In the genomic region with DNA sequence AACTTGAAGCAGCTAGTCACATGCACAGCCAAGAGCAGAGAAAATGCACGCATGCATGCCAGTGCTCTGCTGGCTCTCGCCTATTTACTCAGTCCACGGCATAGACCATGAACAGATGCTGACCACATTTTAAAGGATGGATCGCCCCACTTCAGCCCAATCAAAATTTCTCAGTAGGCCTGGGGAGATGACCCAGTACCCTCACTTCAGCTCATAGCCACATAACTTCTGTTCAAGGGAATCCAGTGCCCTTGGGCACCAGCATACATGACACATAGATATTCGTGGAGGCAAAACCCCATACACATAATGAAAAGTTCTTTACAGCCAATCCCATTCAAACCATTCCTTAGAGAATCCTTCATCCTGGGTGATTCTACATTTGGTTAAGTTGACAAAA, we compare ENCODE assay signal across 37 mouse cellular contexts. TPM values are rescaled to one million over a fixed set of nuclear protein-coding genes. Genes with fewer than 3 reads are reported as not detected.
"Had no signal": no experiment of that assay in that cellular context is flagged by ENCODE, and none has a peak within 500 bp of the region (broad histone marks: within the 10 kb centered on the region; RNA-seq: fewer than 3 reads in every experiment).

No protein-coding gene starts in this region.

- H3K27me3 ChIP-seq: embryonic facial prominence, embryonic 12.5 days; embryonic facial prominence, embryonic 13.5 days; embryonic facial prominence, embryonic 15.5 days; forebrain, embryonic 12.5 days; forebrain, embryonic 13.5 days; forebrain, embryonic 15.5 days had no signal

- H3K9ac ChIP-seq: embryonic facial prominence, embryonic 12.5 days; embryonic facial prominence, embryonic 13.5 days; embryonic facial prominence, embryonic 15.5 days; forebrain, embryonic 12.5 days; forebrain, embryonic 13.5 days; forebrain, embryonic 15.5 days; forebrain, postnatal 0 days had no signal

- H3K4me3 ChIP-seq: embryonic facial prominence, embryonic 10.5 days; embryonic facial prominence, embryonic 12.5 days; embryonic facial prominence, embryonic 13.5 days; embryonic facial prominence, embryonic 15.5 days; erythroblast, embryonic 14.5 days; forebrain, embryonic 10.5 days; forebrain, embryonic 12.5 days; forebrain, embryonic 13.5 days; forebrain, embryonic 15.5 days; gastrocnemius, adult 2 months; heart, adult 2 months had no signal

- DNase-seq: cerebellum, adult 9-10 months; cerebellum, adult 9-11 months; cerebellum, postnatal 14 days; cerebellum, postnatal 25 days; cerebellum, postnatal 36 days; embryo, embryonic 11 days; forebrain, postnatal 0 days; gastrocnemius, adult 2 months; gastrocnemius, postnatal 10 days; gastrocnemius, postnatal 14 days; gastrocnemius, postnatal 25 days; gastrocnemius, postnatal 36 days; heart, adult 18-20 months; heart, adult 2 months had no signal

- H3K4me1 ChIP-seq: forebrain, embryonic 12.5 days; forebrain, embryonic 15.5 days had no signal

- ATAC-seq: forebrain, embryonic 13.5 days; forebrain, embryonic 14.5 days; forebrain, embryonic 15.5 days; forebrain, embryonic 16.5 days; forebrain, postnatal 0 days had no signal

- H3K4me2 ChIP-seq: embryonic facial prominence, embryonic 12.5 days; embryonic facial prominence, embryonic 13.5 days; embryonic facial prominence, embryonic 15.5 days; forebrain, embryonic 12.5 days; forebrain, embryonic 13.5 days; forebrain, embryonic 15.5 days had no signal

- H3K27ac ChIP-seq: embryonic facial prominence, embryonic 10.5 days; embryonic facial prominence, embryonic 12.5 days; embryonic facial prominence, embryonic 13.5 days; embryonic facial prominence, embryonic 15.5 days; forebrain, embryonic 10.5 days; forebrain, embryonic 12.5 days; forebrain, embryonic 13.5 days; forebrain, embryonic 15.5 days; gastrocnemius, adult 2 months; heart, adult 2 months had no signal

- H3K9me3 ChIP-seq: embryonic facial prominence, embryonic 10.5 days; embryonic facial prominence, embryonic 12.5 days; embryonic facial prominence, embryonic 13.5 days; embryonic facial prominence, embryonic 15.5 days; forebrain, embryonic 10.5 days; forebrain, embryonic 12.5 days; forebrain, embryonic 13.5 days; forebrain, embryonic 15.5 days had no signal

RNA-seq across cellular contexts. Expression of gene Olfr1368, which starts 52.1 kb away (rescaled TPM):
- total RNA-seq: common myeloid progenitor, adult 5-6 weeks; forebrain, postnatal 0 days; gastrocnemius, adult 18-20 months; gastrocnemius, adult 2 months; gastrocnemius, adult 8-10 months; gastrocnemius, postnatal 10 days; gastrocnemius, postnatal 14 days; gastrocnemius, postnatal 25 days; gastrocnemius, postnatal 36 days; gastrocnemius, postnatal 4 days; granulocyte monocyte progenitor cell, adult 5-6 weeks; heart, adult 18-20 months; heart, adult 2 months; heart, adult 8-10 months had no signal
- polyA plus RNA-seq: cortical plate, adult 2 months; embryonic facial prominence, embryonic 10.5 days; embryonic facial prominence, embryonic 11.5 days; embryonic facial prominence, embryonic 12.5 days; embryonic facial prominence, embryonic 13.5 days; embryonic facial prominence, embryonic 14.5 days; embryonic facial prominence, embryonic 15.5 days; erythroblast, embryonic 14.5 days; forebrain, embryonic 10.5 days; forebrain, embryonic 11.5 days; forebrain, embryonic 12.5 days; forebrain, embryonic 13.5 days; forebrain, embryonic 14.5 days; forebrain, embryonic 15.5 days; forebrain, embryonic 16.5 days; forebrain, postnatal 0 days; frontal cortex, adult 2 months; gonadal fat pad, adult 2 months; heart, adult 2 months had no signal
